Mouse (Mus musculus) cerebellum, adult 2 months (tissue): ENCODE measurements around the gene Gm43552.

Experiments
- CTCF ChIP-seq: fragments of 200-500 bp; IDR thresholded peaks from 2 replicates; pipeline ENCODE4 v1.5.1; 2011; ENCODE audit warnings: low read depth, mild to moderate bottlenecking, control low read depth, low read length, moderate library complexity, borderline replicate concordance; ENCODE audit not compliant: insufficient read depth
- POLR2A ChIP-seq: fragments of 200-500 bp; IDR thresholded peaks from 2 replicates; pipeline ENCODE4 v1.6.1; 2011; ENCODE audit warnings: low read length, control low read depth, borderline replicate concordance; ENCODE audit not compliant: insufficient read depth

DNA sequence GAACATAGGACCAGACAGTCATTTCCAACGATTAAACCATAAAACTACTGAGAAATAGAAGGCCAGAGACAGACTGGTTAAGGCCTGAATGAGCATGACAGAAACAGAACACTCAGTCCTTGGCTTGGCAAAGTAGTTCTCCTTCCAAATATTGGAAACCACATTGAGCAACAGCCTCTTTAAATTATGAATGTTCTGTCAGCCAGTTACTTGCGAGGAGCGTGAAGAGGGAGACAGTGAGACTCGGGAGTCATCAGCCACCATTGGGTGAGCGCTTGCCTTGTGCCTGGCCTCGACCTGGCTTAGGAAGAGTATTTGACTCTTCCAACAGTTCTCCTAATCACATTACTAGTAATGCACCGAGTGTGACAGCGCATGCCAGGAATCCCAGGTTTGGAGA lies 15.8 kb upstream of the Gm43552 start:
- TF ChIP-seq CTCF: no peak
- no peak for TF ChIP-seq POLR2A
